Mouse (Mus musculus) layer of hippocampus, adult 9-10 months (tissue): ENCODE data around the gene Pfdn5.
"Not testable (repeated sequence)": the region's sequence is repeated elsewhere in the genome, so short reads cannot be mapped to it uniquely, and the experiment has no call there.

Experiments used
- DNase-seq: peaks from one replicate; pipeline ENCODE4 v3.0.0; 2022; ENCODE audit warnings: low spot score

The Pfdn5 gene

GRCm38 (mm10) chr15:102335254-102335653 lies 9.3 kb downstream of the Pfdn5 start:
- no peak for DNase-seq

GRCm38 (mm10) chr15:102335925-102336324 lies 10.0 kb downstream of the Pfdn5 start:
- not testable (repeated sequence) for DNase-seq

- no peak for DNase-seq
These were observed 11.0 kb downstream of the Pfdn5 start for GRCm38 (mm10) chr15:102336946-102337345.

- DNase-seq = no peak
These were observed 13.7 kb downstream of the Pfdn5 start for GRCm38 (mm10) chr15:102339612-102340011.

GRCm38 (mm10) chr15:102341580-102341979 lies 15.7 kb downstream of the Pfdn5 start:
- no peak for DNase-seq

- DNase-seq = no peak
These were observed 18.6 kb downstream of the Pfdn5 start for GRCm38 (mm10) chr15:102344490-102344889.

- no peak for DNase-seq
These were observed 20.5 kb downstream of the Pfdn5 start for GRCm38 (mm10) chr15:102346444-102346843.

GRCm38 (mm10) chr15:102350138-102350941 lies 24.4 kb downstream of the Pfdn5 start, which contains the start of gene Aaas:
Gene Aaas (minus strand): TSS chr15:102350771.
- DNase-seq = peak; percentile 87

GRCm38 (mm10) chr15:102350942-102351291 lies 25.0 kb downstream of the Pfdn5 start:
- DNase-seq = no peak

- no peak for DNase-seq
These were observed 26.3 kb downstream of the Pfdn5 start for GRCm38 (mm10) chr15:102352177-102352576.

- DNase-seq = no peak
These were observed 28.1 kb downstream of the Pfdn5 start for GRCm38 (mm10) chr15:102353986-102354385.

GRCm38 (mm10) chr15:102355134-102355870 lies 29.4 kb downstream of the Pfdn5 start:
- no peak for DNase-seq

- DNase-seq = no peak
These were observed 30.0 kb downstream of the Pfdn5 start for GRCm38 (mm10) chr15:102355871-102356441.

- no peak for DNase-seq
These were observed 30.8 kb downstream of the Pfdn5 start for GRCm38 (mm10) chr15:102356501-102357325.

- no peak for DNase-seq
These were observed 32.2 kb downstream of the Pfdn5 start for GRCm38 (mm10) chr15:102358126-102358525.

- no peak for DNase-seq
These were observed 32.9 kb downstream of the Pfdn5 start for GRCm38 (mm10) chr15:102358834-102359233.

- DNase-seq = no peak
These were observed 36.7 kb downstream of the Pfdn5 start for GRCm38 (mm10) chr15:102362648-102363047.

GRCm38 (mm10) chr15:102364678-102365077 lies 38.8 kb downstream of the Pfdn5 start:
- no peak for DNase-seq

- DNase-seq = no peak
These were observed 40.3 kb downstream of the Pfdn5 start for GRCm38 (mm10) chr15:102366238-102366637.

GRCm38 (mm10) chr15:102366733-102367344 lies 40.9 kb downstream of the Pfdn5 start, which contains the start of gene Sp7:
Gene Sp7 (minus strand): TSS chr15:102367182.
- no peak for DNase-seq

- DNase-seq = no peak
These were observed 44.1 kb downstream of the Pfdn5 start for GRCm38 (mm10) chr15:102369972-102370371.
